Mouse (Mus musculus): ENCODE measurements around the gene Trpm5.

Trpm5 gene

GRCm38 (mm10) chr7:143094592-143095553, at the start of gene Trpm5:
TSS of gene Trpm5 (minus strand) at chr7:143094642.
- DNase-seq (ENCODE audit: low read depth): peak; percentile 39

DNA sequence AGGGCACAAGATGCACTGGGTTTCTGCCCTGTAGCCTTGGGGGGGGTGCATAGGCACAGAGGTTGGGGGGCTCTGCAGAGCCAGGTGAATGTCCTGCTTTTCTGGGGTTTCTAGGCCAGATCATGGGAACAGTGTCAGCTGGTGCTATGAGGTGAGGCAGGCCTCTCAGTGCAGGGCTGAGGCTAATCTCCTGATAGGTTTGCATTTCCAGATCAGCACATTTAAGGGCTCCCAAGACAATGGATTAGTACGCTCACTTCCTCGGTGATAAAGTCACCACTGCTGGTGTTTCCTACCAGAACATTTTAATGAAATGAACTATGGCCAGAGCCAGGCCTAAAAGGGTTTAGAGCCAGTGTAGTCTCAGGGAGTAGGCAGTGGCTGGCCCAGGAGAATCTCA, 48.2 kb upstream of the Trpm5 start:
- no peak for DNase-seq (ENCODE audit: low read depth)

DNA sequence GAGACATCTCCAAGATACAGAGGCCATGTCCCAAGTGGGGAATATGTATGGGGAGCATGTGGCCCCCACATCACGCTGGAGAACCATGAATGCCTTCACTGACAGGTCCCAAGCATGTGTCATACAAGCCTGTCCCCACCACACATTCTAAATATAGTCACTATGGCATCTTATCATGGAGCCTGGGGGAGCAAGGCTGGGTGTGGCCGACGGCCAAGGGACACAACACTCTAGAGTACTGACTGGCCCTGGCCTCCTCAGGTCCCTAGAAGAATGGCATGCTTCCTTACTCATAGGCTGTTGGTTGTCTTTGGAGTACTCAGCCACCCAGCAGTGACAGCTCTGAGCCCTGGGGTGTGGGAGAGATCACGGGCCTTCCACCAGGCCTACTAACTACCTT, 45.5 kb upstream of the Trpm5 start:
- no peak for DNase-seq (ENCODE audit: low read depth)

GRCm38 (mm10) chr7:143138789-143139188, 44.3 kb upstream of the Trpm5 start:
- DNase-seq (ENCODE audit: low read depth): peak; percentile 39

- DNase-seq (ENCODE audit: low read depth): no peak
These were observed 42.1 kb upstream of the Trpm5 start for GRCm38 (mm10) chr7:143136561-143136960.

- DNase-seq (ENCODE audit: low read depth): no peak
These were observed 41.7 kb upstream of the Trpm5 start for GRCm38 (mm10) chr7:143136125-143136524.

- DNase-seq (ENCODE audit: low read depth): no peak
These were observed 38.4 kb upstream of the Trpm5 start for GRCm38 (mm10) chr7:143132815-143133214.

- no peak for DNase-seq (ENCODE audit: low read depth)
These were observed 30.5 kb upstream of the Trpm5 start for GRCm38 (mm10) chr7:143124902-143125301.

GRCm38 (mm10) chr7:143123876-143124669, 29.6 kb upstream of the Trpm5 start:
- no peak for DNase-seq (ENCODE audit: low read depth)

- no peak for DNase-seq (ENCODE audit: low read depth)
These were observed 27.7 kb upstream of the Trpm5 start for GRCm38 (mm10) chr7:143122191-143122590.

- no peak for DNase-seq (ENCODE audit: low read depth)
These were observed 25.4 kb upstream of the Trpm5 start for GRCm38 (mm10) chr7:143119826-143120225.

DNA sequence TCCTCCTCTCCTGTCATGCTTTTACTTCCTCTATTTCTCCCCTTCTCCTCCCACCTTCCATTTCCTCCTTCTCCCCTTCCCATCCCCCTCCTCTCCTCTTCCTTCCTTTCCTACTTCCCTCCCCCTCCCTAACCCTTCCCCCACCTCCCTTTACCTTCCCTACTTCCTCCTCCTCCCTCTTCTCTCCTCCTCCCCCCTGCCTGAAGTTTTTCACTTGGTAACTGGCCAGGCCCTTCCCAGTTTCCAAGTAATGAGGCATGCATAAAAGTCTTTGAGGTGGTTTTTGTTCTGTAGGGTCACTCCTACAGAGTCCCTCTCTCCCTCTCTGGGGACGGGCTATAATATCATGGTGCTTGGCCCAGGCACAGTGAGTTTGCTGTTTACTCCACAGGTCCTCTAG, 25.0 kb upstream of the Trpm5 start:
- no peak for DNase-seq (ENCODE audit: low read depth)

DNA sequence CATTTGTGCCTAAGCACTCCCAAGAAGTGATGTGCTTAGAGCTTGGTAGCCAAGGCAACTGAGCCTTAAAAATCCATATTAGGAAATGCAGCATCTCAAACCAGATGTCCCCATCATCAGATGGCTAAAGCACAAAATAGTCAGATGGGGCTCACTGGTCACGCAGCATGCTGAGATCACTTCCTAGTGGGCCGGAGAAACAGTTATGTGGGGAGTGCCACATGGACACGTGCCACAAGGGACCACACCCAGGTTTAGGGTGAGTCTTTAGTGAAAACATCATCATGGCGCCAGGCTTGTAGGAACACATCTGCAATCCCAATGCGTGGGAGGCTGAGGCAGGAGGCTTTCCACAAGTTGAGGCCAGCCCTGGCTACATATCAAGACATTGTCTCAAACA, 22.1 kb upstream of the Trpm5 start:
- DNase-seq (ENCODE audit: low read depth): no peak

DNA sequence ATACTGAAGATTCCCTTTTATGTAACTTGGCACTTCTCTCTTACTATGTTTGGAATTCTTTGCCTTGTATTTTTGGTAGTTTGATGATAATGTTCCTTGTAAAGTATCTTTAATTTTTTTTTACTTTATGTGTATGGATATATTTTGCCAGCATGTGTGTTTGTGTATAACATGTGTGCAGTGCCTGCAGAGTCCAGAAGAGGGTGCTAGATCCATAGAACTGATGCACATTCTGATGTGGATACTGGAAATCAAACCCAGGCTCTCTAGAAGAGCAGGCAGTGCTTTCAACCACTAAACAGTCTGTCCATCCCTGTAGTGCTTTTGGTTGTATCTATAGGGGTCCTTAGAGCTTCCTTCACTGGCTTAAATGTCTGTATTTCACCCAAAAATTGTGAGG, 20.3 kb upstream of the Trpm5 start:
- no peak for DNase-seq (ENCODE audit: low read depth)

GRCm38 (mm10) chr7:143112395-143112794, 18.0 kb upstream of the Trpm5 start:
- DNase-seq (ENCODE audit: low read depth): no peak

DNA sequence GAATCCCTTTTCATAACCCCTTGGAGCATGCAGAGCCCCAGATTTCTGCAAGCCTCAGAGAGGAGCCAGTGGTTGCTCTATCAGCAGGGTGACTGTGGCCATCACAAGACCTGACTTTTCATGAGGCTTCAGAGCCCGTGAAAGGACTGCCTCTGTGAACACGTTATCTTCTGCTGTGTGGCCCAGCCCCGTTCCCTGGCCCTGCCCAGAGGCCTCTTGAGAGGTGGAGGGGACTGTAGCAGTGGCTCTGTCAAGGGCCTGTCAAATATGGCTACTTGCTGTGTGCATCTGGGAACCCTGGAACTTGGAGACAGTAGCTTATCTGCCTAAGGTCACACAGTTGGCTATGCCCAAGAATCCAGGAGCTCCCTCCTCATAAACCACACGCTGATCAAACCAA, 17.3 kb upstream of the Trpm5 start:
- no peak for DNase-seq (ENCODE audit: low read depth)

GRCm38 (mm10) chr7:143110803-143111202, 16.4 kb upstream of the Trpm5 start:
- DNase-seq (ENCODE audit: low read depth): no peak

- no peak for DNase-seq (ENCODE audit: low read depth)
These were observed 15.3 kb upstream of the Trpm5 start for GRCm38 (mm10) chr7:143109696-143110095.

GRCm38 (mm10) chr7:143108996-143109660, 14.7 kb upstream of the Trpm5 start:
- DNase-seq (ENCODE audit: low read depth): no peak

DNA sequence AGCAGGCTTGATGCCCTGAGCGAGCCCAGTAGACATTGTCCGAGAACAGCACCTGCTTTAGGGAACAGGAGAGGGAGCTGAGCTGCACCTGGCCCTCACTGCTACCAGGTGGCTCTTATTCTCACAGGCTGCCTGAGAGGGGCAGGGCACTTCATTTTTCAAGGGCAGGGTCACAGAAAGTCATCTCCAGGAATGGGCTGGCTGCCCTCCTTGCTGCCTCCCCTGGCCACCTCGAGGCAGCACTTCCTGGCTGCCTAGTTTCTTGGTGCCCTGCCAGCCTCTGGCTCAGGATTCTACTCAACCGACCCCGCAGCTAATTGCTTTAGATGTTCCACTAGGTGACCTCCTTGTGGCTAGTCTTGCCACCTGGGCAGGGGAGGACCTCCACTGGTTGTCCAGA, 13.8 kb upstream of the Trpm5 start:
- DNase-seq (ENCODE audit: low read depth): no peak

DNA sequence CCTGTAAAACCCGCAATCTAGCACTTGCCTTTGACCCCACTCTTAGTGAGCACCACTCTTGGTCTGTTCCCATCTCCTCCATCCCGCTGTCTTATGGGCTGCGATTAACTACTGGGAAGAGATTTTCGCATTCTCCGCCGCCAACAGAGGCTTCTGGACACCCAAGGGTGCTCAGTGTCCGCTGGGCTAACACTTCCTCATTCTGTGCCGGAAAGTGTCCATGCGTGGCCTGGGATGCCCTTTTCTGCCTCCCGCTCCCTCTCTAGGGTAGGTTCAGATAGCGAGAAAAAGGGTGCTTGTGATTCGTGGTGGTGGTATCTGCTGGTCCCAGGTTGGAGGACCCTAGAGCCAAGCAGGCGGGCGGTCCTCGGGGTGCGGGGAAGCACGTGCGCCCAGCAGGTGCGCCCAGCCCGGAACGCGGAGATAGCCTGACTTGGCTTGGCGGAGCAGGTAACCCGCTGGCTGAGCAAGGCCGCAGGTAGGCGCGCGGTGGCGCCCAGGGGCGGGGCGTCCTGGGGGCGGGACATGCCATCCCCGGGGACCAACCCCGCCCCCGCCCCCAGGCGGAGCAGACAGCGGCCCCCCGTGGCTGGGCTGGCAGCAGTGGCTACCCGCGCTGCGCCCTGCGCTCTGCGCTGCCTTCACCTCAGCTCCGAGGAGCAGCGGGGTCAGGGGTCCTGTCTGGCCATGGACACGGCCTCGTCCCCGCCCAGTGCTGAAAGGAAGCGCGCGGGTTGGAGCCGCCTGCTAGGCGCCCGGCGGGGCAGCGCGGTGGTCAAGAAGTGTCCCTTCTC, 12.4 kb upstream of the Trpm5 start:
- DNase-seq (ENCODE audit: low read depth): no peak

DNA sequence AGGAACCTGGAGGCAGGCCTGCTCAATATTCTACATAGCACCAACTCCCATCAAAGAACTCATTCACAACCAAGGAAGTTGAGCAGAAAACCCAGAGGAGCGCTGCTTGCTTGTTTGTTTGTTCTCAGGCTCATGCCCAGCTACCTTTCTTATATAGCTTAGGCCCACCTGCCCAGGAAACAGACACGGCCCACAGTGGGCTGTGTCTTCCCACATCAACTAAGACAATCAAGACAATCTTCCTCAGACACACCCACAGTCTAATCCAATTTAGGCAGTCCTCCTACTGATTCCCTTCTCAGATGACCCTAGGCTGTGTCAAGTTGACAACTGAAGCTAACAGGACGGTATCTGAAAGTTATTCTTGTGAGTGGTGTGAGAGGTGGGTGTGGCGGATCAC, 11.6 kb upstream of the Trpm5 start, which contains the start of gene Kcnq1:
TSS of gene Kcnq1 (plus strand) at position 301 of the 400 bp plus-strand sequence.
- no peak for DNase-seq (ENCODE audit: low read depth)

Measured in c-Kit-positive CD71-negative TER-119-negative erythroid progenitor cells, embryonic 14.5 days (primary cell).